Mouse (Mus musculus) lung, adult 18-20 months (tissue): ENCODE data around the gene Fuca1.
"Not testable (repeated sequence)": the region's sequence is repeated elsewhere in the genome, so short reads cannot be mapped to it uniquely, and the experiment has no call there.

Experiments
- DNase-seq, 2 experiments: peaks; one replicate each; pipeline ENCODE4 v3.0.0; 2022; ENCODE audit warnings: mixed read lengths in 2 of 2

Gene Fuca1

GRCm38 (mm10) chr4:135925341-135925740 lies 4.8 kb downstream of the Fuca1 start:
- no peak for DNase-seq

- no peak for DNase-seq
Observed at GRCm38 (mm10) chr4:135926195-135926808, 5.8 kb downstream of the Fuca1 start.

- no peak for DNase-seq
Observed at GRCm38 (mm10) chr4:135926861-135927260, 6.3 kb downstream of the Fuca1 start.

GRCm38 (mm10) chr4:135928376-135928775 lies 7.8 kb downstream of the Fuca1 start:
- no peak for DNase-seq

GRCm38 (mm10) chr4:135929405-135929804 lies 8.9 kb downstream of the Fuca1 start:
- DNase-seq, result no peak

GRCm38 (mm10) chr4:135929828-135930227 lies 9.3 kb downstream of the Fuca1 start:
- DNase-seq, result no peak

GRCm38 (mm10) chr4:135930239-135930638 lies 9.7 kb downstream of the Fuca1 start:
- no peak for DNase-seq

- peak; percentile 20 to 33 for DNase-seq
Observed at GRCm38 (mm10) chr4:135931832-135932231, 11.3 kb downstream of the Fuca1 start.

- DNase-seq, result no peak
Observed at GRCm38 (mm10) chr4:135934708-135935500, 14.4 kb downstream of the Fuca1 start.

- DNase-seq, result peak in 1 of 2 experiments; percentile 49
Observed at GRCm38 (mm10) chr4:135935502-135935901, 15.0 kb downstream of the Fuca1 start.

GRCm38 (mm10) chr4:135938858-135939257 lies 18.3 kb downstream of the Fuca1 start:
- no peak for DNase-seq

- not testable (repeated sequence) for DNase-seq
Observed at GRCm38 (mm10) chr4:135941026-135941425, 20.5 kb downstream of the Fuca1 start.

GRCm38 (mm10) chr4:135942193-135942592 lies 21.7 kb downstream of the Fuca1 start:
- DNase-seq, result no peak

GRCm38 (mm10) chr4:135943389-135943788 lies 22.9 kb downstream of the Fuca1 start:
- peak in 1 of 2 experiments; percentile 33 for DNase-seq

- no peak for DNase-seq
Observed at GRCm38 (mm10) chr4:135945706-135946105, 25.2 kb downstream of the Fuca1 start.

- peak; percentile 96 to 97 for DNase-seq
Observed at GRCm38 (mm10) chr4:135946278-135946658, 25.7 kb downstream of the Fuca1 start, which contains the start of gene Hmgcl. Hmgcl (plus strand) TSS chr4:135946448.

GRCm38 (mm10) chr4:135946659-135947301 lies 26.2 kb downstream of the Fuca1 start:
- no peak for DNase-seq

- no peak for DNase-seq
Observed at GRCm38 (mm10) chr4:135948142-135948541, 27.6 kb downstream of the Fuca1 start.

GRCm38 (mm10) chr4:135949475-135949874 lies 28.9 kb downstream of the Fuca1 start:
- DNase-seq, result peak in 1 of 2 experiments; percentile 53

GRCm38 (mm10) chr4:135949911-135950310 lies 29.4 kb downstream of the Fuca1 start:
- peak in 1 of 2 experiments; percentile 47 for DNase-seq

- no peak for DNase-seq
Observed at GRCm38 (mm10) chr4:135950365-135950764, 29.8 kb downstream of the Fuca1 start.

GRCm38 (mm10) chr4:135951505-135951904 lies 31.0 kb downstream of the Fuca1 start:
- DNase-seq, result no peak

GRCm38 (mm10) chr4:135953179-135953578 lies 32.6 kb downstream of the Fuca1 start:
- DNase-seq, result no peak

- peak; percentile 60 to 75 for DNase-seq
Observed at GRCm38 (mm10) chr4:135954241-135954640, 33.7 kb downstream of the Fuca1 start.
